Mouse (Mus musculus): ENCODE results near the gene Slc52a3. TPM values are rescaled to one million over a fixed set of nuclear protein-coding genes. Genes with fewer than 3 reads are reported as not detected.
A peak's percentile ranks its signal among the peaks of the same experiment; 100 is the strongest.

The Slc52a3 gene
- 1 to 10 TPM; 1.2 to 2.4 TPM for total RNA-seq (2021)

DNA sequence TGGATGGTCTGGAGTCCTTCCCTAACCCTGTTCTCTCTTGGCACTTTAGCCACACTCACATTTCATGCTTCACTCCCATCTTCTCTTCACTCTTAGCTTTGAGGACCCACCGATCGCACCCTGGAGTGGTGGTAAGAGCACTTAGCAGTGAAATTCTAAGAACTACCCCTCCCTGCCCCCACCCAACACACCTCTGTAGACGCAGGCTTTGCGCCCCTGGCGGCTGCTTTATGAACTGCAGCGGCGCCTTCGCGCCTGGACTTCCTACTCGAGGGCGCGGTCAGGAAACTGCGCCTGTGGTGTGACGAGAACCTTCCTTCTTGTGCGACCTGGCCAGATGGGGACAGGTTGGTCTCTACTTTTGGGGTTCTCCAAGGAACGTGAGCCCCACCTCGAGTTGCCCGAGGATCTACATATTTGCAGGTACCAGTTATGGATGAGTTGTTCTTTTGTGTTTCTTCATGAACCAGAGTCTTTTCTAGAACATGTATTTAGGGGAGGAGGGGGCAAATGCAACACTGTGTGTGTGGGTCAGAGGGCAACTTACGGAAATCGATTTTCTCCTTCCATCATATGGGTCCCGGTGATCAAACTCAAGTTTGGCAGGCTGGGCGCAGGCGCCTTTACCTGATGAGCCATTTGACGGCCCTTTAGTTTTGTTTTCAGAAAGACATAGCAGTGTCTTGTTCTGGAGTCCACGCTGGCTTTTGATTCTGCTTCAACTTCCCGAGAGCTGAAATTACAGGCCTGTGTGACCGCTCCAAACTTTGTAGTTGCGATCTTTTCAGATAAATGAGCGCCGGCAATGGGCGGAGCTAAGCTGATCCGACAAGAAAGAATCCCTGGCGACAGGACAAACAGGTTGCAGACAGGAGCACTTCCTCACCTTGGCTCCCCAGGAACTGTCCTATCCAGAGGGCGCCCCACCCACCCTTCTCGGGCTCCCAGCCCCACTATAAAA lies at the start of gene Slc52a3:
Slc52a3 (plus strand) TSS at position 283 of the 961 bp plus-strand sequence.
- intact Hi-C loops (cut with DNase I) = no loop called here
- peak; percentile 91 to 95 for DNase-seq

GRCm38 (mm10) chr2:151947617-151948016 lies 48.7 kb upstream of the Slc52a3 start:
- no peak for DNase-seq
- intact Hi-C loops (cut with DNase I) = no loop called here

- DNase-seq = no peak
- intact Hi-C loops (cut with DNase I) = no loop called here
Observed at GRCm38 (mm10) chr2:151948311-151948710, 48.0 kb upstream of the Slc52a3 start.

DNA sequence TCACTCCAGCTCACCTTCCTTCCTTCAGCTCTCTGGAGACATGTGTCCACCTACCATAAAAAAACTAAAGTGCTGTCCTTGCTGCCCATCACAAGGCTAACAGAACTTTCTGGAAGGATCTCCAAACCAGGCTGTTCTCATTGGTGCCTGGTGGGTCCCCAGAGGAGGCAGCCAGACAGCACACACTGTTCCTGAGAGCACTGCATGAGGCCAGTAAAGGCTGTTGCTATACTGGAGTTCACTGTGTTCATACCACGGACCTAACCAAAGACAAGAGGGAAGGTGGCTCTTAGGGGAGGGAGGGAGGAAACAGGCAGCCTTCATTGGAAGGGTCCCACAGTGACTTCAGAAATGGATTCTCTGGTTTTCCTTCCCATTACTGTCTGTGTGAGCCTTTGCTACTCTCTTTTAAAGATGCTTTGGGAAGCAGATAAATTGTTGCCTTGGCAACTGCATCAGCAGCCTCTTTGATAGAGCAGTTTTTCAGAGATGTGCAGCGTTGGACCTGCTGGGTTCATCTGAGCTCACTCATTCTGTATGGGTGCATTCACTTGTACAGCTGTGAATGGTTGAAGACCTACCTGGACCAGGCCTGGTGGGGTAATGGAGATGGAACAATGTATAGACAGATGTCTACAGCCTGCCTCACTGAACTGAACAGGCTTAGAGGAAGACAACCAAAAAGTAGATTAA lies 47.1 kb upstream of the Slc52a3 start:
- no peak for DNase-seq
- intact Hi-C loops (cut with DNase I) = no loop called here

- DNase-seq = no peak
- intact Hi-C loops (cut with DNase I) = no loop called here
Observed at GRCm38 (mm10) chr2:151953665-151954064, 42.6 kb upstream of the Slc52a3 start.

DNA sequence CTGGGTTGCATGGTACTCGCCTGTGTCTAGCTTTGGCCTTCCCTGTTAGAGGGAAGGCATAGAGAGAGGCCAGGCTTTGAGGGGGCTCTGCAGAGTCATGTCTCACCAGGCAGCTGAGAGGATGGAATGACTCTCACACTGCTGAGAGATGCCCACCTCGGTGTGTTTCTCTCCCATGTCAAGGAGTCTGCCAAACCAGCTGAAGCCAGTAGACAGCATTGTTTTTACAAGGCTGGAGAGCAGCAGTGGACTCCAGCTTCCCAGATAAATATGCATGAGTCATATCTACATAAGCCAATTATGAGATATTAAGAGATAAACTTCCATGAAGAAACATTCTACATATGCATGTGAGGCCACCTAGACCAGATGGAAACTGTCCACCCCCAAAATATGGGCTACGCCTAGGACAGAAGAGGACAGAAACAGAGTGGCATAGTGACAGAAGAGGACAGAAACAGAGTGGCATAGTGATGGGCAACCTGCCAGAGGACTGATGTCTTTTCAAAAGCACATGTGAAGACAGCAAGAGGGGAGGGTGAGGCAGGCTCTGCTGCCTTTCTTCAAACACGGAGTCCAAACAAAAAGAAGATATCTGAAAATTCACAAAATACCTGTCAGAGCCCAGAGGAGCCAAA lies 39.7 kb upstream of the Slc52a3 start:
- DNase-seq = no peak
- intact Hi-C loops (cut with DNase I) = no loop called here

- intact Hi-C loops (cut with DNase I) = no loop called here
- no peak for DNase-seq
Observed at GRCm38 (mm10) chr2:151959274-151959673, 37.0 kb upstream of the Slc52a3 start.

DNA sequence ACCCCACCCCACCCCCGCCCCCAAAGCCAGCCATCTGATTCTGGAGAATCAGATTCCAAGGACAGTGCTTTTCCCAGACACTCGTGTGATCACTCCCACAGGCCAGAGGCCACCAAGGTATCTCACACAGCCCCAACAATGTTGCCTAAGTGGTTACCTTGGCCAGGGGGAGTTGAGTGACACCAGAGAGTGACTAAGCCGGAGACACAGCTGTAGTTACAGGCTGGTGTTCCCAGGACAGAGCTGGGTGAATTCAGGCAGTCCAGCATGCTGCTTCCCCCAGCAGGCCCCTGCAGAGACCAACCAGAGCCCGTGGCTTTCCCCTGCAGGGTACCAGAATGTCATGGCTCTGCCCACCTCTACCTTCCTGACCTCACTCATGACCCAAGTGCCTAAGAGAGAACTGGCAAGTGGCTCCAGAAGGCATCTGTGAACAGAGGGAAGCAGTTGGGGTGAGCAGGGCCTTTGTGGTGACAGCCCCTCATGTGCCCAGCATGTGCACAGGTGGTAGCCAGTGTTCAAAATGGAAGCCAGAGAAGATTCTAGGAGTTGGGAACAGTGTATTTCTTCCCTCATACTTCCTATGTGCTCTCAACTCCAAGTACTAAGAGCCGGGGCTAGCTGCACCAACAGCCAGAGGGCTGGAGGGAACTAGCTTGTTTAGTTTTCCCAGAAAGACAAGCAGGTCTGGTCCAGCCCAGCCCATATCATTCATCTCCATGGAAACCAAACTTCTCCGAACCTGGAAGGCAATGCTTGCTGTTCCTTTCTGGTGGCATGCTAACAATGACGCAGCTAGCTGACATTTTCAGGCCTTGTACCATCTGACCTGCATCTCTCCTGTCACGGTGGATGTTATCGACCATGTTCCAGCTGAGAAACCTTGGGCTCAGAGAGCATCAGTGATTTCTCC lies 34.8 kb upstream of the Slc52a3 start:
- intact Hi-C loops (cut with DNase I) = no loop called here
- DNase-seq = no peak

- DNase-seq = peak; percentile 54 to 57
- intact Hi-C loops (cut with DNase I) = no loop called here
Observed at GRCm38 (mm10) chr2:151962474-151962873, 33.8 kb upstream of the Slc52a3 start.

DNA sequence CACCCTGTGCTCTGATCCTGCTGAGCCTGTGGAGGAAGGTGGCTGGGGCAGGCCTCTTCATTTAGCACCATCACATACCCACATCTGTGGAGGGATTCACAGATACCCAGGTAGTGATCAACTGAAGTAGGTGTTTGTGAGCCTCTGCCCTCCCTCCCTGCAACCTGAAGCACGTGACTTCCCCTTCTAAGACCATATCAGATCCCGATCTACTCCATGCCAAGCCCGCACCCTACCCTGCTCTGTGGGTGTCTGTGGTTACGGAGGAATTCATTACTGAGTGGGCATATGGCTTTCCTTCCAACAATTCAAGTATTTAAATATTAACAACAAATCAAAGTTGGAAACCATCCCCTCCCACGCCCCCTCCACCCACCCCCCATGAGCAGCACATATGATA lies 33.0 kb upstream of the Slc52a3 start:
- no peak for DNase-seq
- intact Hi-C loops (cut with DNase I) = no loop called here

DNA sequence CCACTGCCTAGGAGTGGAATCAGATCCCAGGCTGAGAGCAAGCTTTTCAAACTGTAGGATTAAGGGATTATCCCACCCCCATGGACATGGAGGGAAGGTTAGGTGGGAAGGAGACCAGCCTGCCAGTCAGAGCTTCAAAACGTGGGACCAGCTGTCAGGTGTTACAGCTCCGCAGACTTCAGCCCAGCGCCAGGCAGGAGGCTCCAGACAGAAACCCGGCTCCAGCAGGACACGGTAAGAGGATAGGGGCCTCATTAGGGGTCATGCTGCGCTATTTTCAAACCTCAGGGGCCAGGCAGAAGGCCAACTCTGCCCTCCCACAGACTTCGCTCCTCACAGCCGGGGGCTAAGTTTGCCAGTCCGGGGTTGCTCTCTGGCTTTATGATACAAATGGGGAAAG lies 32.3 kb upstream of the Slc52a3 start:
- intact Hi-C loops (cut with DNase I) = no loop called here

DNA sequence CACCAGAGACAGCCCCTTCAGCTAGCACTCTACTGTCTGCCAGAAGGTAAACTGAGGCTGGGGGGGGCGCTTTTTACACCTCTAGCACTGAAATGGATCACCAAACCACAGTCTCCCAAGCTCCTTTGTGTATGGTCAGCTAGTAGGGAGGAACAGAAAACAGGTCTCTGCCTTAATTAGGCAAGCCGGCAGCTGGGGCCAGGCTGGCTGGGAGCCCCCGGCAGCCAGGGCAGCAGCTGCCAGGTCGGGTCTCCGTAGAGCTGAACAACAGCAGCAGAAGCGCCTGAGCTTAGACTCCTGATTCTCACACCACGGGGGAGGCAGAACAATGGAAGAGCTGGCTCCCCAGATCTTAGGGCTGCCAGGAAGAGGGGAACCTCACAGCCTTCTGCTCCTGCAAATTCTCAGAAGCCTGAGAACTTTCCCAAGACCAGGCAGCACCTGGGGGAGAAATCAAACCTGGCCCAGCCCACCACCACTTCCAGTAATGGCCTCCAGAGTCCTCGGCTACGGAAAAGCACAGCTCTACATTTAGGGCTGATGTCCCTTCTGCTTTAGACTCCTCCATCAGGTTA lies 29.0 kb upstream of the Slc52a3 start:
- DNase-seq = no peak
- intact Hi-C loops (cut with DNase I) = no loop called here

More for the DNA sequence above, 32.3 kb upstream of the Slc52a3 start:
- DNase-seq = no peak

- DNase-seq = no peak
- intact Hi-C loops (cut with DNase I) = no loop called here
Observed at GRCm38 (mm10) chr2:151967792-151968191, 28.5 kb upstream of the Slc52a3 start.

- intact Hi-C loops (cut with DNase I) = no loop called here
- no peak for DNase-seq
Observed at GRCm38 (mm10) chr2:151968451-151968850, 27.9 kb upstream of the Slc52a3 start.

DNA sequence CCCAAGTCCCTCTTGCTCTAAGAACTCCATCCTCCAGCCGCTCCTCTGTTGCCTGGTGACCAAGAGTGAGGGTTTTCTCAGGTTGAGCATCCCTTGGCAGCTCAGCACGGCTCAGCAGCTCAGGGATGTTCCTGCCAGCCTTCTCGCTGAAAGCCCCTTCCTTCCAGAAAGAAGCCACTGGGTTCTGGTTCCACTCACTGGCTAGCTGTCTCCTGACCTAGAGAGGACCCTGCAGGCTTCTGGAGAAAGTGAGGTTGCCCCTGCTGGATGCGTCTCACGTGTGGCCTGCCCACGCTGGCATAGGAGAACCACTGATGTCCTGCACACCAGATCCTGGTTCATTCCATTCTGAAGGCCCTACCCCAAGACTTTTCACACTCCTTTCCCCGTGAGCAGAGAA lies 27.3 kb upstream of the Slc52a3 start:
- intact Hi-C loops (cut with DNase I) = no loop called here
- DNase-seq = no peak

- intact Hi-C loops (cut with DNase I) = no loop called here
- no peak for DNase-seq
Observed at GRCm38 (mm10) chr2:151969396-151969795, 26.9 kb upstream of the Slc52a3 start.

GRCm38 (mm10) chr2:151970191-151971172 lies 25.8 kb upstream of the Slc52a3 start:
- intact Hi-C loops (cut with DNase I) = no loop called here

GRCm38 (mm10) chr2:151971748-151972147 lies 24.6 kb upstream of the Slc52a3 start:
- intact Hi-C loops (cut with DNase I) = no loop called here
- DNase-seq = no peak

More at GRCm38 (mm10) chr2:151970191-151971172, 25.8 kb upstream of the Slc52a3 start:
- DNase-seq = peak; percentile 84

Measured in heart, postnatal 36 days (tissue).